Mouse (Mus musculus) thymus, adult 2 months (tissue): ENCODE measurements around the gene Bik. TPM values are rescaled to one million over a fixed set of nuclear protein-coding genes. Genes with fewer than 3 reads are reported as not detected.

ENCODE experiments used
- DNase-seq: peaks from one replicate; pipeline ENCODE4 v3.0.0; 2021
- H3K27ac ChIP-seq: fragments of 200-500 bp; 2 replicates; pipeline ENCODE4 v1.5.1; 2012; ENCODE audit warnings: low read length, control low read depth; ENCODE audit not compliant: control insufficient read depth, insufficient read depth
- H3K27me3 ChIP-seq: fragments of 200-500 bp; 2 replicates; pipeline ENCODE4 v1.6.1; 2012; ENCODE audit warnings: mild to moderate bottlenecking, low read length, moderate library complexity, mixed read lengths; ENCODE audit not compliant: control insufficient read depth, insufficient read depth
- H3K36me3 ChIP-seq: fragments of 200-500 bp; 2 replicates; pipeline ENCODE4 v1.6.1; 2012; ENCODE audit warnings: mild to moderate bottlenecking, low read length, moderate library complexity; ENCODE audit not compliant: control insufficient read depth, insufficient read depth
- H3K4me1 ChIP-seq: fragments of 200-500 bp; replicated peaks from 2 replicates; pipeline ENCODE4 v1.6.1; 2012; ENCODE audit warnings: low read length; ENCODE audit not compliant: control insufficient read depth, insufficient read depth
- H3K4me3 ChIP-seq: fragments of 200-500 bp; 2 replicates; pipeline ENCODE4 v1.5.1; 2012; ENCODE audit warnings: mild to moderate bottlenecking, low read length, control low read depth, moderate library complexity; ENCODE audit not compliant: control insufficient read depth, insufficient read depth
- CTCF ChIP-seq: fragments of 200-500 bp; IDR thresholded peaks from 2 replicates; pipeline ENCODE4 v1.5.1; 2012; ENCODE audit warnings: mild to moderate bottlenecking, control low read depth, low read length, moderate library complexity, borderline replicate concordance; ENCODE audit not compliant: control insufficient read depth, poor library complexity, insufficient read depth; ENCODE audit errors: extremely low read depth
- POLR2A ChIP-seq: fragments of 200-500 bp; IDR thresholded peaks from 2 replicates; pipeline ENCODE4 v1.6.1; 2012; ENCODE audit warnings: mild to moderate bottlenecking, low read length, control low read depth, moderate library complexity; ENCODE audit not compliant: control insufficient read depth, poor library complexity, insufficient read depth; ENCODE audit errors: extremely low read depth
- WGBS: fragments of 180-500 bp; shearing (Covaris S2); methylation state at CpG from one replicate; pipeline ENCODE4 v1.1.7; 2018; 5-methylcytosine and 5-hydroxymethylcytosine counted together
- polyA plus RNA-seq: library from polyadenylated mRNA; depleted of rRNA; stranded (reverse); fragments of >200 nt; gene quantifications from 2 replicates; pipeline ENCODE4 v1.2.3, GENCODE M21; 2012; rRNA removed

Bik gene
- polyA plus RNA-seq = 11.0 and 14.7 TPM in 2 replicates

DNA sequence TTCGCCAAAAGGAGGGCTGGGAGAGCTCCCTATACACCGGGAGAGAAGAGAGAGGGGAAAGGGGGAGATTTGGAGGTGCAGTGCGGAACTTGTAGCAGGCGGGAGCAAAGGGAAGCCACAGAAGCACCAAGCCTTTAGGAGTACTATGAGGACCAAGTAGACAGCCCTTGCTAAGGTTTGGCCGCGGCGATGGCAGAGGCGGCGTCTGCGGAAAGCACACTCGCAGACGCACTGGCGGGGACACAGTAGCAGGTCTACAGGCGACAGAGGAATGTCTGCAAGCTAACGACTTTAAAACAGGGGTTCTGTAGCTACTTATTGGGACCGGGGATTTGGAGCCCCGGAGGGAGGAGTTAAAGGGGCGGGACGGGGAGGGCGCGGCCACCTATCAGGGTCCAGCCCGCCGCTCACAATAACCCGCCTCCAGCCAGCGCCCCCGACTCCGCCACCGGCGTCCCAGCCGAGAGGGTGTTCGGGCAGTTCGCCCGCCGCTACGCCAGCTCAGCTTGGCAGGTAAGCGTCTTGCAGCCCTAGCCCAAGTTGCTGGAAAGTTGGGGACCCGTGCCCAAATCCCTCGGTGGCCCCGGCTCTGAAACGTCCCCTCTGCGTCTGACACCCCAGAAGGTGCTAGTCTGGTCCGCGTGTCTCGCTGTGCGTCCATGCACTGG lies at the start of gene Bik:
Gene Bik (plus strand): TSS at position 439 of the 668 bp plus-strand sequence.
- peaks cover 2% of the 10 kb centered on the region; the same call in 1 of the 2 replicates for H3K27me3 ChIP-seq
- peaks cover 6% of the 10 kb centered on the region; the same call in 1 of the 2 replicates for H3K4me1 ChIP-seq
- H3K36me3 ChIP-seq = no peaks in the 10 kb centered on the region
- H3K4me3 ChIP-seq = peak within 1 kb of the TSS; percentile 51
- WGBS = 2% methylated on average over 41 of the region's 45 CpGs
- H3K27ac ChIP-seq = no peak within 1 kb of the TSS
- TF ChIP-seq CTCF (no peak), POLR2A (peak; percentile 24; the same call in 1 of the 2 replicates)
- DNase-seq = peak; percentile 67

DNA sequence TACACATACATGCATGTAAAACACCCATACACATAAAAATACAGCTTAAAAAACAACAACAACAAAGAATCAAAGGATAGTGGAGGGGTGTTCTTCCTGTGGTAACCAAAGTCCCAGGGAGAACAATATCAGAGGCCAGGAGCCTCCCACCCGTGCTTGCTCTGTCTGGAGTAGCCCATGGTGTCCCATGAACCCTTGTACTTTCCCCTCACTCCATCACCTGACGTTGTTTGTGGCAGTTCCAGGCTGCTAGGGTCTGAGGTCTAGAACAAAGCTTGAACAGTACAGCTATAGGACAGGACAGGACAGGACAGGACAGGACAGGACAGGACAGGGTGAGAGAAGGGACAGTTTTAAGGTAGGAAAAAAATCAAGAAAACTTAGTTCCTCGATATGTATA lies 48.6 kb upstream of the Bik start:
- Histone ChIP-seq H3K4me1 (peaks cover 14% of the 10 kb centered on the region), H3K27me3 (no peaks in the 10 kb centered on the region), H3K36me3 (no peaks in the 10 kb centered on the region), H3K27ac (no peak overlapping the region), H3K4me3 (no peak overlapping the region)
- WGBS = 84% methylated on average over 3 of the region's 3 CpGs
- no peak for DNase-seq
- no peak for TF ChIP-seq POLR2A
- no peak for TF ChIP-seq CTCF

GRCm38 (mm10) chr15:83479818-83480217 lies 46.8 kb upstream of the Bik start:
- no peak overlapping the region for H3K27ac ChIP-seq
- no peaks in the 10 kb centered on the region for H3K27me3 ChIP-seq
- no peak for DNase-seq
- H3K36me3 ChIP-seq = no peaks in the 10 kb centered on the region
- TF ChIP-seq CTCF (no peak), POLR2A (no peak)
- WGBS = 92% methylated on average over 4 of the region's 4 CpGs
- H3K4me3 ChIP-seq = no peak overlapping the region
- H3K4me1 ChIP-seq = peaks cover 1% of the 10 kb centered on the region; the same call in 1 of the 2 replicates

GRCm38 (mm10) chr15:83481236-83481780 lies 45.4 kb upstream of the Bik start:
- H3K4me1 ChIP-seq = no peaks in the 10 kb centered on the region
- H3K27me3 ChIP-seq = no peaks in the 10 kb centered on the region
- WGBS = 91% methylated on average over 10 of the region's 10 CpGs
- H3K36me3 ChIP-seq = no peaks in the 10 kb centered on the region
- no peak overlapping the region for H3K4me3 ChIP-seq
- no peak for TF ChIP-seq POLR2A
- no peak for TF ChIP-seq CTCF
- no peak overlapping the region for H3K27ac ChIP-seq
- DNase-seq = no peak

GRCm38 (mm10) chr15:83482645-83483224 lies 43.9 kb upstream of the Bik start:
- no peaks in the 10 kb centered on the region for H3K4me1 ChIP-seq
- 60% methylated on average over 8 of the region's 8 CpGs for WGBS
- TF ChIP-seq CTCF = no peak
- H3K27ac ChIP-seq = no peak overlapping the region
- H3K4me3 ChIP-seq = no peak overlapping the region
- no peak for DNase-seq
- H3K27me3 ChIP-seq = no peaks in the 10 kb centered on the region
- no peaks in the 10 kb centered on the region for H3K36me3 ChIP-seq

GRCm38 (mm10) chr15:83483482-83483881 lies 43.2 kb upstream of the Bik start:
- WGBS = 21% methylated on average over 2 of the region's 2 CpGs
- Histone ChIP-seq H3K27ac (no peak overlapping the region), H3K27me3 (no peaks in the 10 kb centered on the region), H3K4me3 (no peak overlapping the region), H3K36me3 (no peaks in the 10 kb centered on the region), H3K4me1 (no peaks in the 10 kb centered on the region)
- TF ChIP-seq CTCF = no peak
- TF ChIP-seq POLR2A = no peak
- peak; percentile 38 for DNase-seq

GRCm38 (mm10) chr15:83484311-83484710 lies 42.4 kb upstream of the Bik start:
- H3K4me1 ChIP-seq = no peaks in the 10 kb centered on the region
- H3K27ac ChIP-seq = no peak overlapping the region
- no peak overlapping the region for H3K4me3 ChIP-seq
- TF ChIP-seq POLR2A (no peak), CTCF (no peak)
- no peaks in the 10 kb centered on the region for H3K36me3 ChIP-seq
- 97% methylated on average over 10 of the region's 10 CpGs for WGBS
- no peaks in the 10 kb centered on the region for H3K27me3 ChIP-seq
- no peak for DNase-seq
